11 mouse cellular contexts compared by ENCODE assay signal in genomic region chr9:48733083-48733482, GRCm38 (mm10).
DNase-seq lines count a peak whose midpoint lies in the region; ATAC-seq and TF ChIP-seq lines count a peak whose summit lies in the region.
"Had no signal": no experiment of that assay in that cellular context is flagged by ENCODE, and none has a peak within 500 bp of the region (broad histone marks: within the 10 kb centered on the region; RNA-seq: fewer than 3 reads in every experiment).

No protein-coding gene starts in this region.

- DNase-seq in gastrocnemius, adult 2 months = no peak
- DNase-seq in gastrocnemius, adult 18-20 months (ENCODE audit: low spot score) = no peak
- DNase-seq in lung, postnatal 10 days = no peak
- DNase-seq in hindbrain, embryonic 10.5 days (ENCODE audit: low spot score) = no peak
- no peak for DNase-seq in embryo, embryonic 11 days
- no peak for DNase-seq in gastrocnemius, postnatal 14 days
- DNase-seq: kidney, postnatal 10 days; thymus, adult 2 months had no signal

- no peak for TF ChIP-seq CTCF in gastrocnemius, adult 2 months (IDR thresholded peaks at IDR 0.05)

- H3K9ac ChIP-seq in lung, embryonic 15.5 days = no peak overlapping the region
- H3K9ac ChIP-seq in neural tube, embryonic 14.5 days (replicated peaks; ENCODE audit: low read depth, low read length) = no peak overlapping the region
- H3K9ac ChIP-seq: lung, embryonic 14.5 days had no signal

- intact Hi-C loops in gastrocnemius, adult 2 months (cut with DNase I) = no loop called here
- intact Hi-C loops in gastrocnemius, postnatal 14 days (cut with DNase I; ENCODE audit: low total_unique reads) = loop anchor here (5.0 kb wide), 2 partner anchors 81 to 104 kb away; partner anchors contain the start of gene Zbtb16

- H3K9me3 ChIP-seq in lung, embryonic 15.5 days = no peaks in the 10 kb centered on the region
- no peaks in the 10 kb centered on the region for H3K9me3 ChIP-seq in hindbrain, embryonic 10.5 days
- H3K9me3 ChIP-seq in neural tube, embryonic 14.5 days (ENCODE audit: control insufficient read depth, low read length) = no peaks in the 10 kb centered on the region

- no peaks in the 10 kb centered on the region for H3K36me3 ChIP-seq in lung, embryonic 15.5 days
- H3K36me3 ChIP-seq in hindbrain, embryonic 10.5 days = no peaks in the 10 kb centered on the region
- no peaks in the 10 kb centered on the region for H3K36me3 ChIP-seq in neural tube, embryonic 14.5 days (ENCODE audit: control insufficient read depth, insufficient read depth, low read length)

- peaks cover 24% of the 10 kb centered on the region for H3K27me3 ChIP-seq in lung, embryonic 15.5 days
- H3K27me3 ChIP-seq in hindbrain, embryonic 10.5 days (ENCODE audit: insufficient read depth, poor library complexity, severe bottlenecking) = no peaks in the 10 kb centered on the region
- H3K27me3 ChIP-seq in neural tube, embryonic 14.5 days (ENCODE audit: control insufficient read depth, insufficient read depth, low read length) = no peaks in the 10 kb centered on the region; the same call in 1 of the 2 replicates

- H3K4me2 ChIP-seq in lung, embryonic 15.5 days = no peak overlapping the region
- no peak overlapping the region for H3K4me2 ChIP-seq in neural tube, embryonic 14.5 days (ENCODE audit: low read depth, low read length)
- H3K4me2 ChIP-seq: lung, embryonic 14.5 days had no signal

- H3K27ac ChIP-seq in gastrocnemius, adult 2 months = peak overlapping the region; percentile 100
- peak overlapping the region; percentile 20; the same call in 1 of the 2 replicates for H3K27ac ChIP-seq in lung, embryonic 15.5 days
- H3K27ac ChIP-seq in hindbrain, embryonic 10.5 days = peak overlapping the region; percentile 73
- peak overlapping the region; percentile 12; the same call in 1 of the 2 replicates for H3K27ac ChIP-seq in neural tube, embryonic 14.5 days (ENCODE audit: low read depth, low read length)

- H3K4me3 ChIP-seq in gastrocnemius, adult 2 months = peak overlapping the region; percentile 24
- no peak overlapping the region for H3K4me3 ChIP-seq in lung, embryonic 15.5 days
- H3K4me3 ChIP-seq in hindbrain, embryonic 10.5 days = no peak overlapping the region
- H3K4me3 ChIP-seq in neural tube, embryonic 14.5 days (ENCODE audit: low read depth, low read length) = no peak overlapping the region

- H3K4me1 ChIP-seq in lung, embryonic 15.5 days = peaks cover 60% of the 10 kb centered on the region
- H3K4me1 ChIP-seq in hindbrain, embryonic 10.5 days (replicated peaks) = peaks cover 99% of the 10 kb centered on the region
- H3K4me1 ChIP-seq in neural tube, embryonic 14.5 days (ENCODE audit: control insufficient read depth, insufficient read depth, low read length) = peaks cover 67% of the 10 kb centered on the region

- 63% methylated on average over 6 of the region's 6 CpGs for WGBS in lung, embryonic 15.5 days
- WGBS in hindbrain, embryonic 10.5 days = 84% methylated on average over 6 of the region's 6 CpGs
- 49% methylated on average over 6 of the region's 6 CpGs for WGBS in neural tube, embryonic 14.5 days

- ATAC-seq in lung, embryonic 15.5 days (ENCODE audit: borderline replicate concordance, extremely low read depth, low FRiP score, low TSS enrichment) = no peak
- ATAC-seq in neural tube, embryonic 14.5 days (ENCODE audit: low read depth) = no peak

Comparison
In these comparisons a context has a peak if more than half of its experiments do, and no peak if none do; other contexts are left out.
1. H3K27ac ChIP-seq: peak in every context shown above with its lines; median percentile 100 in gastrocnemius, adult 2 months; 73 in hindbrain, embryonic 10.5 days; 20 in lung, embryonic 15.5 days; 12 in neural tube, embryonic 14.5 days.